Mouse (Mus musculus): ENCODE data around the gene Tmc6.
"Not testable (repeated sequence)": the region's sequence is repeated elsewhere in the genome, so short reads cannot be mapped to it uniquely, and the experiment has no call there.

The Tmc6 gene

DNA sequence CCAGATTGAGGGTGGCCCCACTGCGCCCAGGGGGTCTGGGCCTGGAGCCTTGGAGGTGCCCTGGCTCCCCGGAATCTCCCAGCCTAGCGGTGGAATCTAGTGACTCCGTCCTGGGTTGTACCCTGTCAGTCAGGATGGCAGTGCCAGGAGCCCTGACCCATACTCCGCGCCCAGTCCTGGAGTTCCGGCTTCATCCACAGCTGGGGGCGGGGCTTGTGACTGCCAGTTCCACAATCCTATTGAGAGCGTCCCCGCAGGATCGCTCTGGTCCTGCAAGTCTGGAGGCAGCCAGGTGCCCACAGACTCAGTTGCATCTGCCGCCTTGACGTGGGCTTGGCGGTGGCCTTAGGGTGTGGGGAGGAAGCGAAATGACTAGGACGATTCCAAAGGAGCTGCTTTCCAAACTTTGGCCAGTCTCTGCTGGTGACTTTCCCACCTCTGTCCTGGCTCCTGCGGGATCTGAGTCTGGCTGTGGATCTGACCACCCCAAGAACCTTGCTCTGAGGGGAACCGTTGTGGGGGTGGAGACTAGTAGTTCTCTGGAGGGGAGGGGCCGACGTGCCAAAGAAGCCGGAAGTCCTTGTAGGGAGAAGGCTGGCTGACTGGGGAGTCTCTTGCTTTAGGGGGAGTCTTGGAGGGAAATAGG, 28.5 kb upstream of the Tmc6 start:
- peak; percentile 92 for DNase-seq

DNA sequence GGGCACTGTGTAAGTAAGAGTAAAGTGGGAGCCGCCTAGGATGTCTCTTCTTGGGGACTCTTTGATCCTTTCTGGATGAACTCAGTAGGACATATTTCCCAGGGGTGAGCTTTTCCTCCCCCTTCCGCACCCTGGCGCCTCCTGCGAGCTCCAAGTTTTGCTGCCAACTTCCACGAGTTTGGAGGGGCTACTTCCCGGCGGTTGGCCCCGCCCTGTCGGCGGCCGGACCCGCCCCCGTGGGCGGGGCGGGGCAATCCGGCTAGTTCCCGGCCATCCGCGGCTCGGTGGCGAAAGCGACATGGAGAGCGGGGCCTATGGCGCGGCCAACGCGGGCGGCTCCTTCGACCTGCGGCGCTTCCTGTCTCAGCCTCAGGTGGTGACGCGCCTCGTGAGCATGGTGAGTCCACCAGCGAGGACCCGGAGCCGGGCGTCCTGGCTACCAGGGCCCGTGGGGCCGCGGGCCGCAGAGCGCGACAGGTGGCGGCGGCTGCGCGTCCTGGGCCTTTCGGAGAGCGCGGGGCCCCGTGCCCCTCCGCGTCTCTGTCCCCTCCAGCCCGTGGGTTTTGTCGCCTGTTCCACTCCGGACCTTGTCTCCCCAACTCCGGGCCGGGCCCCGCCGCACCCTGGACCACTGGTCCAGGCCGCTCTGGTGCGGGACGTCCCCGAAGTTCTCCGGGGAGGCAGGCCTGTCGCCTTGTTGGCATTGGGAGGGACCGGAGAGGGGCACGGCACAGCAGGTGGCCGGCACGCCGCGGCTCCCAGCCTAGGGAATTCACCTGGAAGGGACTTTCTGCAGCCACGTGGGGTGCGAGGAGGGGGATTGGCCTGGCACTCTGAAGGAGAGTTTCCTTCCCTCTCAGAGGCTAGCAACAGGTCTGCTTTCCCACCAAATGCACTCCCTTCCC, 27.7 kb upstream of the Tmc6 start, which contains the start of the genes Gm20708 and Syngr2:
TSS of gene Gm20708 (plus strand) at position 262 of the 905 bp plus-strand sequence.
TSS of gene Syngr2 (plus strand) at position 262 of the 905 bp plus-strand sequence.
- DNase-seq: peak; percentile 86

DNA sequence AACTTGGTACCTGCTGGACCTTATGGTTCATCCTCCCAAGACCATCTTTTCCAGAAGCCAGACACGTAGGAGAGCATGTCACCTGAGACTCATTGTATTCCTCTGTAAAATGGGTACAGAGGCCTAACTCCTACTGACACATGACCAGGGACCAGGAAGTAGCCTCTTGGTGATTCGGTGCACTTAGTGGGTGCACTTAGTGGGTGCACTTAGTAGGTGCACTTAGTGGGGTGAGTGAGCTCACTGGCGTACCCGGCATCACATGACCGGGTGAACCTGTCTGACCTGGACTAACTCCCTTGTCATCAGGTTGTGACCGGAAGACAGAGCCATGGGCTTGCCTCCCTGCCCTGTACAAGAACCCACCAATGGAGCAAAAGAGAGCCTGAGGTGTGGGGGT, 24.8 kb upstream of the Tmc6 start:
- DNase-seq: no peak

DNA sequence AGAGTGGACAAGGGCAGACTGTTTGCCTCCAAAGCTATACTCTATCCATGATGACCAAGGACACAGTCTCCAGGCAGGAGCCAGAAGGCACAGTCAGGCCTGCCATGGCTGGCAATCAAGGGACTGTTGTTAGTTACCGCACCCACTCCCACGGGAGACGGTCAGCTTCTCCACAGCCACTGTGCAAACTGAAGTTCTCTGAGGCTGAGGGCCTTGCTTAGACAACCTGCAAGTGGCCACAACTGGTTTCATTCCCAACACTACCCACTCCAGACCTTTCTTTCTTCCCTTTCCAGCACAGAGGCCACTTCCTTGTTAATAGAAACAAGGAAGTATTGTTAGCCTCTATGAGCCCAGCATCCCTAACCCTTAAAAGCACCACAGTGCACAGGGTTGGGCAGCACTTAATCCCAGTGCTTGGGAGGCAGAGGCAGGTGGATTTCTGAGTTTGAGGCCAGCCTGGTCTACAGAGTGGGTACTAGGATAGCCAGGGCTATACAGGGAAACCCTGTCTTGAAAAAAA, 21.2 kb upstream of the Tmc6 start:
- DNase-seq: no peak

DNA sequence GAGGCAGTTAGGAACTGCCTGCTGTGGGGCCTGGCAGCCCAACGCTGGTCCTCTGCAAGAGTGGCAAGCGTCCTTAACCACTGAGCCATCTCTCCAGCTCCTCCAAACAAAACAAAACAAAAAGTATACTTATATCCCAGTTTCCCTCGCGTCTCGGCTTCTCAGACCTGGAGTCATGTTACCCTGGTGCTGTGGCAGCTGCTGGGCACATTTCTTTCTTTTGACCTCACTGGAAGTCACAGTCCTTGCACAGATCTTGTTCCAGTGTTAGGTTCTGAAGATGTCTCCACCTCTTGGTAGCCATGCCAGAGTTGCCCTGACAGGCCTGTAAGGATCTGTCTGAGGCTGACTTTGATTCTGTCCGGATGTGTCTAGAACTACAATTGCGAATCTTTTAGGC, 19.7 kb upstream of the Tmc6 start:
- no peak for DNase-seq

DNA sequence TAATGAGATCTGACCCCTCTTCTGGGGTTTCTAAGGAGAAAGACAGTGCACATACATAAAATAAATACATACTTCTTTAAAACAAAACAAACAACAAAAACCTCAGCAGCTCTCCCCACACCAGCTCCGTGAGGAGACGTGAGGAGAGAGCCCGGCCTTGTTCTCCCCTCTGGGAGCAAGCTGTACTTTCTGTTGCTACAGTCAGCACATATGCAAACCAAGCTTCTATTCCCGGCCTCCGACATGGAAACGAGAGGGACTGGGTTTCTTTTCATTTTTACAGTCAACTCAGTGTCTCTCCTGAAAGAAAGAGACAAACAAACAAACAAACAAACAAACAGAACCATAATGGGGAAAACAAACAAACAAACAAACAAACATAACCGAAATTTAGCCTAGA, 18.0 kb upstream of the Tmc6 start:
- no peak for DNase-seq

DNA sequence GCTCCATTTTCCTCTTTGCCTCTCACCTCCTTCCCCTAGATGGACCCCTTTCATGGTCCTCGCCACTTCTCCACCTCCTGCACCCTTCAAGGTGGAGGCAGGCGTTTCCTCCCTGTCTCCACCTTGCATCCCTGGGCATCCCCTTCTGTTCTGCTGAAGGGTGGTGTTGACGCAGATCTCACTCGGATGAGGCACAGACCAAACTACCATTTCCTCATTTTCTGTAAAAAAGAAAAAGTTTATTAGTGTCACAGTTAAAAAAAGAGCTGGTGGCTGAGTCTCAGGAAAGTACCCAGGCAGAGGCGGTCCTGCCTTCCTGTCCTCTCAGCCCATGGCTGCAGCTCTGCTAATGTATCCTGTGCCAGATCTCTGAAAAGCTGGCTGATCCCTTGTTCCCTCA, 17.2 kb upstream of the Tmc6 start:
- no peak for DNase-seq

DNA sequence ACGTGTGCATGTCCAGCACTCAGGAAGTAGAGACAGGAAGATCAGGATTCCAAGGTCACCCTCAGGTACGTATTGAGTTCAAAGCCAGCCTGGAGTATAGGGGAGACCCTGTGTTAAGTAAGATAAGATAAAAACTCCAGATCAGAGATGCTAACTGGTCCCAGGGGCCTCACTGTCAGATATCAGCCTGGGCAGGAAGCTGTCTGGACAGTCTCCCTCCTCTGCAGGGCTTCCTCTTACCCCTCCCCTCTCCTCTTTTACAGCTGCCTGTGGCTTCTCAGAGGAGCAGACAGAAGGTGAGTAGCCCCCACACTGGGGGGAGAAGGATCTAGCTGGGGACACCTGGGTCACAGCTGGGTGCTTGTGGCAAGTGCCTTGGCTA, 16.2 kb upstream of the Tmc6 start:
- DNase-seq: no peak

DNA sequence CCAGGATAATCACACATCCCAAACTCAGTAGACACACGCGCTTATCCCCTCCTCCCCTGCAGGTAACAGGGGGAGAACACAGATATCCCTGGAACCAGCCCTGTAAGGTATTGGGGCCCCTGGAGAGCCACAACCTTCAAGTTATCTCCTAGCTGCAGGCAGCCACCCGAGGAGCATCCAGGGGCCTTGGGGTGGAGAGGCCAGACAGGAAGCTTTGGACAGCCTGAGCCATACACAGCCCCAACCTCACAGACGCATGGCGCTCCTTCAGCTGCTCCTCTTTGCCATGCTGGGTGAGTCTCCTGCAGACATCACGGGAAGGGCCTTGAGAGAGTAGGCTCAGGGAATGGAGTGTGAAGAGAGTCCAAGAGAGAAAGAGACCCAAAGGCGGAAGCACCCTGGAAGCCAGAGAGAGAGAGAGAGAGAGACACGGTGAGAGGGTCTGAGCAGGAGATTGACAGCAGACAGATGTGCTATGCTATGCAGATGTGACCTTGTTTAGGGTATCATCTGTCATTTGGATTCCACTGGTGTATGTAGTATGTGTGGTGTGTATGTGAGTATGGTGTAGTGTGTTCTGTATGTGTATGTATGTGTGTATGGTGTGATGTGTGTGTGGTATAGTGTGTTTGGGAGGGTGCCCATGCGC, 15.6 kb upstream of the Tmc6 start, which contains the start of gene 6030468B19Rik:
TSS of gene 6030468B19Rik (plus strand) at position 150 of the 649 bp plus-strand sequence.
- DNase-seq: no peak

DNA sequence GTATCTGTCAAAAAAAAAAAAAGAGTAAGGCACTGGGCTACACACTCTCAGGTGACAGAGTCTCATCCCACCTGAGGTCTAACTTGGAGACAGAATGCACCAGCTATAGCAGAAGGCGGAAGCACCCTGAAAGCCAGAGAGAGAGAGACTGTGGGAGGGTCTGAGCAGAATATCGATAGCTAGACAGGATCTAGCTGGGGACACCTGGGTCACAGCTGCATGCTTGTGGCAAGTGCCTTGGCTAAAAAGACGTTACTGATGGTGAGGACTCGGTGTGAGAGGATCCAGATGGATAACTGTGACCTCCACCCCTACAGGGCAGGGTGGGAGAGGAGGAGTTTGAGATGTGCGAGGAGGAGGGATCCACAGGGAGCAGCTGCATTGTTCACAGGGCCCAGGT, 15.0 kb upstream of the Tmc6 start:
- no peak for DNase-seq

DNA sequence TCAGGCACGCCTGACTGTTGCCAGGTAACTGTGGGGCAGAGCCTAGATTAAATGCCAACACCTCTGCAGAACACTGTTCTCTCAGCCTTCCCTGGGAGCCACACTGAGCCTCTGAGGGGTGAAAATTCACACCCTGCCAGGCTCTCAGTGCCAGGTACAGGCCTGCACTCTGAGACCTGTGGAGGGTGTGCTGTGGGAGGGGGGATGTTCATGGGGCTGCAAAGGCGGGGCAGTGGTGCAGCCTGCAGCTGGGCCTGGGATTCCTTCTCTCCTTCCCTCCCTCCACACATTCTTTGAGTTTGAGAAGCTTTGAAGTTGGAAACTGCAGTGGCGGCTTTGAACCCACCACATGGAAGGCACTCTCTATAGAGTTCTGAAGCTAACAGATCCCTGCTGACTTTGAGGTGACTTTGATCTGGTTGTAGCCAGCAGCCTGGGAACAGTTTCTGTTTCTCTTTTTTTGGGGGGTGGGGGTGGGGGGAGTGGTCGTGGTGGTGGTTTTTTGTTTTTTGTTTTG, 12.1 kb upstream of the Tmc6 start:
- DNase-seq: no peak

DNA sequence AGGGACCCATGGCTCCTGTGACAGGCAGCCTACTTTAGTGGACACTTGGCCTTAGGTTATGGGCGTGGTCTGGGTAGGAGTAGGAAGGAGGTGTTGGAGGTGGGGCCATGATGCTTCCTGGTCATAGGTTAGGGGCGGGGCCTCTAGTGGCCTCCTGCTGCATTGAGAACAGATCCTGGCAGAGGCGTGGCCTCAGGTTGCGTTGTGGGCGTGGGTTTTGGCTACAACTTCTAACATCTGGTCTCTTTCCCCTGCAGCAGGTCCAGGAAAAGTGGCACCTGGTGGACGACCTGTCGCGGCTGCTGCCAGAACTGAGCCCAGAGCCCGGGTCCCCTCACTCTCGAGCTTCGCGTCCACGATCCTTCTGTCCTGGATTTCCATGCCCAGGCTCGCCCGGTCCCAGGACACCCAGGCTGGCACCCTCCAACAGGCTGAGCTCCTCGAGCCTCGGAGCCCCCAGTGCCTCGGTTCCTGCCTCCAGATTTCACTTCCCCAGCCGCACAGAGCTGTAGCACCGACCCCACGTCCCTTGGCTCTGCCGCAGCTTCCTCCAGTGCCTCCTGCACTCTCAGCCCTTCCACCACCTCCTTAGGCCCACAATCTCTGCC, 10.4 kb upstream of the Tmc6 start:
- DNase-seq: peak; percentile 82

DNA sequence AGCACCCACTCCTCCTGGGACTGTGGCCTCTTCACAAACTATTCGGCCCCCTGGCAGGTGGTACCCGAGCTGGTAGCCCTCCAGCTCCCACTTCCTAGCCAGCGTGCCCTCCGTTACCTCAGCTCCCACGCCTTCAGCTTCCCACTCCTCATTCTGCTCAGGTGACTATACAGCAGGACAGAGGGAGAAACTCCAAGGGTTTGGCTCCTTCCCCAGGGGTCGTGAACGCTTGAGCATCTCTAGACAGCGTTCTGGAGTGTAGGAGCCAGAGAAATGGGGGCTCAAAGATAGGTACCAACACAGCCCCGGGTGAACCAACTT, 9.4 kb upstream of the Tmc6 start:
- no peak for DNase-seq

DNA sequence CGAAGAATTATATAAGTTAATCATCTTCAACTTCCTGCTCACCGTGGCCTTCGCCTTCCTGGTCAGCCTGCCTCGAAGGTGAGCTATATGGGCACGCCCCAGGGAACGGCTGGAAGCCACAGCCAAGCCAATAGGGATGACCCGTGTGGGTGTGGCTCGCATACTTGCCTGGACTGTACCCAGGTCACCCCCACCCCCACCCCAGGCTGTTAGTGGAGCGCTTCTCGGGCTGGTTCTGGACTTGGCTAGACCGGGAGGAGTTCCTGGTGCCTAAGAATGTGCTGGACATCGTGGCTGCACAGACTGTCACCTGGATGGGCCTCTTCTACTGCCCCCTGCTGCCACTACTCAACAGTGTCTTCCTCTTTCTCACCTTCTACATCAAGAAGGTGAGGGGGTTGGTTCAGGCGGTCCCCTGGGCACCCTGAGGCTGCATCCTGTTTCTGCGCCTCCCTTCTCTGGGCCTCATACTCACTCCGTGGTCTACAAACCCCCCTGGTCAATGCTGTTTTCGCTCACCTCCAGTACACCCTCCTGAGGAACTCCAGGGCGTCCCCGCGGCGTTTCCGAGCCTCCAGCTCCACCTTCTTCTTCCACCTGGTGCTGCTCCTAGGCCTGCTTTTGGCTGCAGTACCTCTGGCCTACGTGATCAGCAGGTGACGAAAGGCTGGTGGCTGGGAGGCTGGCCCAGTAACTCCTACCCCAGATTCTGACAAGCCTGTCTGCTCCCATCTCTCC, 8.9 kb upstream of the Tmc6 start:
- DNase-seq: peak; percentile 48

DNA sequence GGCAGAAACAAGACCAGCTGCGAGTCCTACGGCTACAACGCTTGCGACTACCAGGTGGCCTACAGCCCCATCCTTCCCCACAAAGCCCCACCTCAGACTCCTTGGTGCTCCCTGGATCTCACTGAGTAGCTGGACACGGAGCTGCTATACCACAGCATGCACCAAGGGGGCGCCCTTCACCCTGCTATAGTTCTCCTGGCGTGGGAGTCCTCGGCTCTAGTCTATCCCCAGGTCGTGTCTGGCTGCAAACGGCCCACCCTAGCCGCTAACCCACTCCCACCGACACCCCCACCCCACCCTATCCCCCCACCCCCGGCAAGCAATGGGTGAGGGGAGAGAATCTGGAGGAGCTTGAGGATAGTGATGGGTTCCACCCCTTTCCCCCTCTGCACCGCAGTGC, 8.3 kb upstream of the Tmc6 start:
- peak; percentile 71 for DNase-seq

DNA sequence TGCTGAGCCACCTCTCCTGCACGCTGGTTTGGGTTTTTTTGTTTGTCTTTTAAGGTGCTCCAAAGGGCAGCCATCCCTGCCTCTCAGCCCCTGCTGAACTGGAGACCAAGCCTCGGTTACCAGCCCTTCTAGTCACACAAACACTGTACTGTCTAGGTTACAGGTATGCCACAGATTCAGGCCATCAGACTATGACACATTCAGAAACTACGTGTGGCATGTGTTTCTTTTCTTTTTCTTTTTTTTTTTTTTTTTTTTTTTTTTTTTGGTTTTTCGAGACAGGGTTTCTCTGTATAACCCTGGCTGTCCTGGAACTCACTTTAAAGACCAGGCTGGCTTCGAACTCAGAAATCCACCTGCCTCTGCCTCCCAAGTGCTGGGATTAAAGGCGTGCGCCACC, 6.5 kb upstream of the Tmc6 start:
- DNase-seq: not testable (repeated sequence)

DNA sequence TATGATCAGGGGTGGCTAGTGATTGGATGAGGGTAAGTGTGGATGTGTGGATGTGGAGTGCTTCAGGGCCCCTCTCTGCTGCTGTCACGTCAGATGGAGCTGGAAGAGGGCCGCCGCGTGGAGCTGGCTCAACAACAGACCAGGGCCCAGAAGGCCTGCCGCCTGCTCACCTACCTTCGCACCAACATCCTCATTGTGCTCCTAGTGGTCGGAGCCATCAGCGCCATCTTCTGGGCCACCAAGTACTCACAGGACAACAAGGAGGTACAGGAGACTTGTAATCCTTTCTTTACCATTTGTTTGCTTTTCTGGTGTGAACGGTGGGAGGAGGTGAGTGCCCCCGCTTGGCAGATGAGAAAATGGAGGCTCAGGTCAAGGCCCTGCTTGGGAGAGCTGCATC, 4.3 kb upstream of the Tmc6 start:
- DNase-seq: peak; percentile 77

DNA sequence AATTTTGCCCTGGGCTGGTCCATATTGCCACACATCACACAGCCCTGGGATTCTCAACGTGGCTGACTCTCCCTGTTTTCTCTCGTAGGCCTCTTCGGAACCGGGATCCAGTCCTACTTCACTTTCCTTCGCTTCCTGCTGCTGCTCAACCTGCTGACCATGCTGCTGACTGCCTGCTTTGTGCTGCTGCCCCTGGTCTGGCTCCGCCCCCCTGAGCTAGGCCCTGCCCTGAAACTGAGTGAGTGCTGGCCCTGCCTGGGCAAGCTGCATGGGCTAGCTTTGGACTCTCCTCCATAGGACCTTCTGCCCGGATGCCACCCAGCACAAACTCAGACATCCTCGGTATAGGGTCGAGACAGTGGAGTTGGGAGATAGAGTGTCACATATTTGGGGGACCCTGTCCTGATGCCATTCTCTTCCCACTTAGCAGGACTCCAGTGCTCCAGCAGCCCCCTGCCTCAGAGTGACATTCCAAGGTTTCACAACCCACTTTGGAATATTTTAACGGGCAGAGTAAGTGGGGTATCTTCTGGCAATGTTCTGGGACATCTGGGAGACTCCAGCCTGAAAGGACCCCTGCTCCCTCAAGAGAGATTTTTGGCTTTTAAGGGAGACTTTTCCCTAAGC, 1.8 kb upstream of the Tmc6 start:
- DNase-seq: peak; percentile 45

DNA sequence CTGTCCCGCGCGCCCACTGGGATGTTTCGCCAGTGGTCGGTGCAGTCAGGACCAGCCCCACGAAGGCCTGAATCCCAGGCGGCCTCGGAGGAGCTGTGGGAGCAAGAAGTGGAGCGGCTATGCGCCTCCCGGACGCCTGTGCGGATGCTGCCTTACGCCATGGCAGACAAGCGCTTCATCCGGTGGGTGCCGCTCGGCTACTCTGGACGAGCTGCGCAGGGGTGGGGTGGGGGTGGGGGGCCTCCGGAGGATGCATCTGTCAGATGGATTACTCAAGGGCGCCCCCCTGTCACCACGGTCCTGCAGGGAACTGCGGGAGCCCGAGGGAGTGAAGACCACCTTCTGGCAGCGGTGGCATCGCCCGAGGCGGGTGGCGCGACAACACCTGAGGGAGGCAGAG, 1.1 kb upstream of the Tmc6 start:
- peak; percentile 39 for DNase-seq

DNA sequence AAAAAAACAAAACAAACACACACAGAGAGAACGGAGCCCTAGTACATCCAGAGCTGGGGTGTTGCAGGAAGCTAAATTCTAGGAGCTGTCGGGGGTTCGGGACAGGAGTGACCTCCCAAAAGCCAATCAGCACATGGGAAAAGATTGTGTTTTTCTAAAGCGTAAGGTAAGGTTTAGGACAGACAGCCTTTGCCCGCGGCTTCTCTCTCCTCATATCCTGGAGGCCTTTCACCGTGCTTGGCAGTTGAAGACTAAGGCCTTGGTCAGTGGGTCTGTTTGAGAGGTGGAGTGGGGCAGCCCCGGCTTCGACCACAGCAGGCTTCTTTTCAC, 672 bp upstream of the Tmc6 start:
- DNase-seq: no peak

DNA sequence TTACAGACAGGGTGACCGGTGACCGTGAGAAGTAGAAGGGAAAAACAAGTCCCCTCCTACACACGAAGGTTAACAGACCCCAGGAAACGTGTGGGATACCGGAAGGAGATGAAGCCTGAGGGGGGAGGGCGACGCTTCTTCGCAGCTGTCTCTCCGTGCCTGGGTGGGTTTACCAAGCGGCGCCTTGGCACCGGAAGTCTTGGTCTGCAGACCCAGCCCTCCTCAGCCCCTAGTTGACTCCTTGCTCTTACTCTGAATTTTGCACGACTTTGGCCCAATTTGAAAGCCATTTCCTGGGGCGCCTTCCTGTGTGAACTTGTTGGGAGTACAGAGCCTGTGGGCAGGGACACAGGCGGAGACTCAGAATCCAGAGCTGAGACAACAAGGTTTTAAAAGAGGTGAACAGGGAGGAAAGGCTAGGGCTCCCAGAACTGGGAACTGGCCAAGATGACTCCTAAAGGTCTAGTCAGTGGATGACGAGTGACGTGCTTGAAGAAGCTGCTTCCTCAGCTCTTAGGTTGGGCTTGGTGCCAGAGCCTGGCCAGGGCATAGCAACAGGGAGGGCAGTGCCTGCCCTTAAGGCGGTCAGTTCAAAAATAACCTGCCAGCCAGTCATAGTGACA, 688 bp downstream of the Tmc6 start:
- peak; percentile 82 for DNase-seq

Measured in kidney, adult 18-20 months (tissue).